Mouse (Mus musculus) liver, adult (tissue): ENCODE measurements around the gene Ube2o.

ENCODE experiments used
- GATA4 ChIP-seq: IDR thresholded peaks from 2 replicates; pipeline ENCODE4 v1.6.1; 2014; ENCODE audit warnings: mild to moderate bottlenecking, low read length; ENCODE audit not compliant: insufficient replicate concordance

The Ube2o gene

DNA sequence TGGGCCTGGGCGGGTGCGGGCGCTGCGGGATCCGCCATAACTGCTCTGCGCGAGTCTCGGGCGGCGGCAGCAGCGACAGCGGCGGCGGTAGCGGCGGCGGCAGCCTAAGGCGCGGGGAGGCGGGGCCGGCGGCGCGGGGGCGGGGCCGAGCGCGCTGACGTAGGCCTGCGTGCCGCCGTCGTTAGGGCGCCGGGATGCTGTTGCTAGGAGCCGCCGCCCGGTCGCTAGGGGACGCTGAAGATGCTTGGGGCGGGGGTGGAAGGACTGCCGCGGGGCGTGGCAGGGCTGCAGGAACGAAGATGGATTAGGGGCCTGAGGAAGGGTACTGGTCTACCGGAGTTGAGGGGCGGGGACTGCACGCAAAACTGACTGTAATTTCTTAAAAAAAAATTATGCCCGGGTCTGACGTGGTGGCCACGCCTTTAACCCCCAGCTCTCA is at the start of gene Ube2o:
Gene Ube2o, minus strand, starts transcription at position 72 of the 439 bp plus-strand sequence.
- TF ChIP-seq GATA4, result no peak

DNA sequence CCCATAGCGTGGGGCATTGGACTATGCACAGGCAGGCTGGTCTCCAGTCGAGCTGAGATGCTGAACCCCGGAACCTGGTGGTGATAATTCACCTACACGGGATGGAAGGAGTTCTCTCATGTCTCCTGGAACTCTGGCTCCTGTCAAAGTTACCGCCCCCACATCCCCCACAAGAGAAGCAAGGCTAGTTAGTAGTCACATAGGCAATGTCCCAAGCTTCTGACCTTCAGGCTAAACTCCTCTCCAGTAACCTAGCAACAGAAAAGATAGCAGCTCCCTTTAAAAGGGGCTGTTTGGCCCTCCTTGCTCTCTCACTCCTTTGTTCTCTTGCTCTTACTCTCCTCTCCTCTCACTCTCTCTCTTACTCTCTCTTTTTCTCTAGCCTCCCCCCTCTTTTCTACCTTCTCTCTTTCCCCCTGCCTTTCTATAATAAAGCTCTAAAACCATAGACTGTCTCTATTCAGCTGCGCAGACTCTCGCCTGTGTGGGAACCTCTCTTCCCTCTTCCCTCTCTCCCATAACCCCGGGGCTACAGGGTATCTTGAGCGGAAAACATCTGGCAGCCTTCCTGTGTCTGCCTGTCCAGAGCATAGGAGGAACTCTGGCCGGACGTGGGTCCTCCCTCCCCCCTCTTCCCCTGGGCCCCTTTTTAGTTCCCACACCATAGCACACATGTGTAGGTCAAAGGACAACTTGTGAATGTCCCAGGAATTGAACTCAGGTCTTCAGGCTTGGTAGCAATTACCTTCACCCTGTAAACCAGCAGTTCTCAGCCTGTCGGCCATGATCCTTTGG is 49.1 kb upstream of the Ube2o start:
- TF ChIP-seq GATA4, result no peak; the same call in 1 of the 2 replicates

DNA sequence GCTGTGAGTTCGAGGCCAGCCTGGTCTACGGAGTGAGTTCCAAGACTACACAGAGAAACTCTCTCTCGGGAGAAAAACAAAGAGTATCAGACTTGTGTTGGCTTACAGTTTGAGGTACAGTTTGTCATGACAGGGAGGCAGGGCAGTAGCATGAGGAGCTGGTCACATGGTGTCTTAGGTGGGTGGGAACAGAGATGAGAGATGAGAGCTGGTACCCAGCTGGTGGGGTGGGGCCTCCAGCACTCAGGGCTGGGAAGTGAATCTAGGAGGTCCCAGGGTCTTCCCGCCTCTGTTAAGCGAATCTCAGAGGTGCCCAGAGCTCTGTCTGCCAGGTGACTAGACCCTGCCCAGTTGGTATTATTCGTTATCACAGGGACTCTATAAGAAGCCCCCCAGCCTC is 48.2 kb upstream of the Ube2o start:
- no peak for TF ChIP-seq GATA4

DNA sequence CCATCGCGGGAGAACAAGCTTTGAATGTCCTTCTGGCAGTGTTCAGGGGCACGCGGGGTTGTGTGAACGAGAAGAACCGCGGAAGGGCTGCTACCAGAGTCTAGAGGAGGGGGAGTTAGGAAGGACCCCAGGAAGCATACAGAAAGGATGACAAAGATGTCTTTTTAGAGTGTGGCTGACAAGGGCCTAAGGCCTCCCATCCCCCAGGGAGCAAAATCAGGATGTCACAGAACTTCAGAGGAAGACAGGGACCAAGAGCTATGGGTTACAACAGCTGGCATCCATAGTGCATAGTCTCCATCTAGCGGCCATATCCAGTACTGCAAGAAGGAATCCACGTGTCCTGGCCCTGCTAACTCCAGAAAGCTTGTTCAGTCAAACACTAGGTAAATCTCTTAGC is 47.5 kb upstream of the Ube2o start:
- TF ChIP-seq GATA4, result no peak

DNA sequence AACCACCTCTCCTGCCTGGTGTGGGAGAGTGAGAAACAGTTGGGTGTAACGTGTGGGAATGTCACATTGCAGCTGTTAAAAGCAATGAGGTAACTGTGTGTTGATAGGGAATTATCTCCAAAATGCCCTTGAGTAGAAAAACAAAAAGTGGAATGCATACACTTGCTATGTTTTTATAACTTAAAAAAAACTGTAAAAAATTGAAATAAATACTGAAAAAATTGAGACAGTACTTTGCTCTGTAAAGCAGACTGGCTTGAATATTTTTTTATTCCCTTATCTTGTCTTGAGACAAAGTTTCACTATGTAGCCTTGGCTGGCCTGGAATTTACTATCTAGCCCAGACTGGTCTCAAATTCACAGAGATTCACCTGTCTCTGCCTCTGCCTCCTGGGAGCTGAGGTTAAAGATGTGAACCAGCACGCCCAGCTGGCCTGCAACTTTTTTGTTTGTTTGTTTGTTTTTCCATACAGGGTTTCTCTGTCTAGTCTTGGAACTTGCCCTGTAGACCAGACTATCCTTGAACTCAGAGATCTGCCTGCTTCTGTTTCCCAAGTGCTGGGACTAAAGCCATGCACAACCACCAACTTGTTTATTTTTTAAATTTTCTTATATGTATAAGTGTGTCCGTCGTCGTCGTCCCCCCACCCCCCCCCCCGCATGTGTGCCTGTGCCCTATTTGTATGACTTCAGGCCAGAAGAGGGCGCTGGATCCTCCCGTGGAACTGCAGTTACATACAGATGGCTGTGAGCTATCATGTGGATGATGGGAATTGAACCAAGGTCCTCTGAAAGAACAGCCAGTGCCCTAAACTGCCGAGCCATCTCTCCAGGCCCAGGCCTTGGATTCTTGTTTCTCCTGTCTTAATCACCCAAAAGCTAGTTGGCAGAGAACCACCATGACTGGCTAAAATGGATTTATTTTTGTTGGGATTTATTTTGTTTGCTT is 46.1 kb upstream of the Ube2o start:
- TF ChIP-seq GATA4, result no peak

DNA sequence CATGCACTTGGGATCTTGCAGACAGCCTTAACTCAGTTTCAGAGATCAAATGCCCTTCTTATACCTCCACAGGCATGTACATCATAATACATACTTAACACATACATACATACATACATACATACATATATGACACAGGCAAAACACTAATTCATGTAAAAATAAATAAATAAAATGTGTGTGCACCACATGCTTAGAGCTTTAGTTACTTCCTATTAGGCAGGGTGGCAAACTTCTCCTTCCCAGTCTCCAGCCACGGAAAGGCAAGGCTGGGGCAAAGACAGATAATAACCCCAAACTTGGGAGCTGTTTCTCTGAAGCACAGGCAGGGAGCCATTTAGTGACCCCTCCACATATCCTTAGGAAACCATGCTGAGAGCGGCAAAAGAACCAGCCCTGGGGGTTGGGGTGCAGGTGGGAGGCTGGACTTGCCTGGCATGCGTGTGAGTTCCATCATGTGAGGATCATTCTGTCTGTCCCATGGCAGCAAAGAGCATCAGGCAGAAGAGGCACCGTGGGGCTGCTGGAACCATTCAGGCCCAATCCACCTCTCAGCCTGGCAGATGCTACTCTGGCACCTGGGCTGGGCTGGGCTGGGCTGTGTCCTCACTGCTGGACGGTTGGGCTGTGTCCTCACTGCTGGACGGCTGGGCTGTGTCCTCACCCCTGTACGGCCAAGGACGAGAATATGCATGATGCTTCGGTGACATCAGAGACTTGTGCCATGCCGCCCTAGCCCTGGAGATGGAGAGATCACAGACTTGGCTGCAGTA is 45.2 kb upstream of the Ube2o start, which contains the start of gene Rhbdf2:
Gene Rhbdf2, minus strand, starts transcription at position 721 of the 773 bp plus-strand sequence.
- no peak for TF ChIP-seq GATA4

DNA sequence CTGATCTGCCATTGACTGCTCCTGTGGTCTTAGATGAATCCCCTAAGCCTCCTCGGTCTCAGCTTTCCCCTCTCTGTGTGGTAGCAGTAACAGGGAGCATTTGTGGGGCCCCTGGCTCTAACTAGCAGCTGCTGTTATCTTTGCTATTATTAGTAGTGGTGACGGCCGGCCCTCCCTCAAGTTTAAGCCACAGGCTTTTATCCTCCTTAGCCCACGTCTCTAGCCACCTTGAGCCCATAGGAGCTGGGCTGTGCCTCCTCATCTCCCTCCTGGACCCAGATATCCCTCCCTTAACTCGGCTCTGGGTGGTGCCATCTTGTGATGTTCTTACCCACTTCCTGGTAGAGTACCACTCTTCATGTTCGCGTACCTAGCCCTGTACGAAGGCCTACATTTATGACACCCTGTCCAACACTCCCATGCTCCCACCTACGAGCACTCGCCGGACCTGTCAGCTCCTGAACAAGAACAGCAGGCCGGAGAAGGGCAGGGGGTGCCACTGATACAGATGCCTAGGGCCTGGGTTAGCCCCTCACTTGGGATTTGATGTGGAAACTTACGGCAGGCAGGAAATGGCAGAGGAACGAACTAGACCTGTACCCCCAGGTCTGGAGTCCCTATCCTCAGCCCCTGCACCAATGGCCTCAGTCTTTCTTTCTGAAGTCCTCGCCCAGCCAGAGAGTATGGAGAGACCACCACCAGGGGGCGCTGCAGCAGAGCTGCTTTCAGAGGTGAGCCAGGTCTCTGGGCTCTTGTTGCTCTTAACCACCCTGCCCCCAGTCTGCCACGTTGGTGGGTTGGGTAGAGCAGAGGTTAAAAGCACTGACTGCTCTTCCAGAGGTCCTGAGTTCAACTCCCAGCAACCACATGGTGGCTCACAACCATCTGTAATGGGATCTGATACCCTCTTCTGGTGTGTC is 44.1 kb upstream of the Ube2o start:
- no peak for TF ChIP-seq GATA4

DNA sequence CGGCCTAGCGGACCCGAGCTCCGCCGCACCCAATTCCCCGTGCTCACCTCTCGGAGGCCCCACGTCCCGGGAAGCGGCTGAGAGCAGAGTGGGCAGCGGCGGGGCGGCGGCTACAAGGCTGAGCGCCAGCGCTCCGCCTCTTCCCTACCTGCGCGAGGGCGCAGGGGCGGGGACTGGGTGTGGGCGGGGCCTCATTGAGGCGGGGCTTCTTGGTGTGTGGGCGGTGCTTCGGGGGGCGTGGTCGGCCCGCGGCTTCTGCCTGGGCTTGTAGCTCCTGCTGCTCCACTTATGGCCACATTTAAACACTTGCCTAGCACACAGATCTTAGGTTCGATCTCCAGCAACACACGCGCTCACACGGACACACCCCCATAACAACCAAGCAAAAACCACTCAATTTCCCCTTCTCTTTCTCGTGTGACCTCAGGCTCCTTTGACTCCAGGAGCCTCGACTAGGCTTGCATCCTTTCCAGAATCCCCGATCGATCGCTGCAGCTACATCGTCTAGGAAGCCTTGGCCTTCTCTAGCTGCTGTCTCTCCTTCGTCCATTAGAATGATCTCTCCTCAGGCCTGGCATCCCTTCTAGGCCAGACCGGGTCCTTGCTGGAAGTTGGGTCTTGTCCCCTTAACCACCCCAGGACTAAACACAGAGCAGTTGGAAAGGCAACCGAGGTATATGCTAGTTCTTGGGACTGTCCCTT is 43.0 kb upstream of the Ube2o start:
- no peak for TF ChIP-seq GATA4

DNA sequence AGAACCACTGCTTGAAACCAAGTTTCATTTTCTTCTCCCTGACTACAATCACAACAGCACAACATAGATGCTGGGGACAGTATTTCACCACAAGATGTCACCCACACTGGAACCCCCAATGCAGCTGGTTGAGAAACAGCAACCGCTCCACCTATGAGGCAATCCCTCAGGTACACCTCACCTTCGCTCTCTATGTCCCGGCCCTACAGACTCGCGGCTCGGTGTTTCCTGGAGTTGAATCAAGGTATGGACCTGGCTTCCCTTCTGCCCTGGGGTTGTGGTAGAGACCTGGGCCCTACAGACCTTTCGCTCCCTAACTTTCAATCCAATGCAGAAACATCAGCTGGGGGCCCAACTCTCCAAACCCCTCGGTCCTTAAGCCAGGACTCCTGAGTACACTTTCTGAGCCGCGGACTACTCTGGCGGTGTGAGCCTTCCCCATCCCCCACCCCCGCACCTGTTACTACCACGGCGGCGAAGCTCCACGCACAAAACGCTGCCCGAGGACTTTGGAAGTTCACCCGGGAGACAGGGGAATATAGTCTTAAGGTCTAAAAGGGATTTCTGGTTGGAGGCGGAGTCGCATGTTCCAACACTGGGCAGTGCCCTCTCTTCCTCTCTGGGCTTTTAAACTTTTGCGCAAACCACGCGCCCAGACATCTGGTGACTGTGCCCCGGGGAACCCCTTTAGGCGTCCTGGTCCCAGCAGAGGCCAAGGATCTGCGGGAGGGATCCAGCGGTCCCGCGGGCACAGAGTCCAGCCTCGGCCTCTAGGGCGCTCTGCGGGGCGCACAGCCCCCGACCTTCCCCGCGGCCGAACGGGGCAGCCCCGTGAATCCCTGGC is 42.3 kb upstream of the Ube2o start:
- TF ChIP-seq GATA4, result no peak

DNA sequence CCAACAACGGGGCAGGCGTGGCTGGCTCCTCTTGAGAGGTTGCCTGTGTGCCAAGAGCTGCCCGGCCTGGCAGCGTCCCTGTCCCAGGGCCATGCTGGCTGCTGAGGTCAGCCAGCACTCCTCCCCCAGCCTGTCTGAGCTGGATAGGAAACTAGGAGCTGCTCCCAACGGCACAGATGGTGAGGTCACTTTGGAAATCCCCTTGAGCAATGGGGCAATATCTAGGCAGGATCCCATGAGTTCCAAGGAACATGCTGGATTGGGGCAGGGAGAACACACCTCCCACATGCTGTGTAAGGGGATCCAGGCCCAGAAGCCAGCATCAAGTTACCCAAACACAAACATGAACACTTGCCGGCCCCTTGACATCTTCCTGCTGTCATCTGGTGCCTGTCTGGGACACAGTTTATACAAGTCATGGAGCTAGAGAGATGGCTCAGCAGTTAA is 40.0 kb upstream of the Ube2o start:
- TF ChIP-seq GATA4, result peak; percentile 61; the same call in 1 of the 2 replicates

DNA sequence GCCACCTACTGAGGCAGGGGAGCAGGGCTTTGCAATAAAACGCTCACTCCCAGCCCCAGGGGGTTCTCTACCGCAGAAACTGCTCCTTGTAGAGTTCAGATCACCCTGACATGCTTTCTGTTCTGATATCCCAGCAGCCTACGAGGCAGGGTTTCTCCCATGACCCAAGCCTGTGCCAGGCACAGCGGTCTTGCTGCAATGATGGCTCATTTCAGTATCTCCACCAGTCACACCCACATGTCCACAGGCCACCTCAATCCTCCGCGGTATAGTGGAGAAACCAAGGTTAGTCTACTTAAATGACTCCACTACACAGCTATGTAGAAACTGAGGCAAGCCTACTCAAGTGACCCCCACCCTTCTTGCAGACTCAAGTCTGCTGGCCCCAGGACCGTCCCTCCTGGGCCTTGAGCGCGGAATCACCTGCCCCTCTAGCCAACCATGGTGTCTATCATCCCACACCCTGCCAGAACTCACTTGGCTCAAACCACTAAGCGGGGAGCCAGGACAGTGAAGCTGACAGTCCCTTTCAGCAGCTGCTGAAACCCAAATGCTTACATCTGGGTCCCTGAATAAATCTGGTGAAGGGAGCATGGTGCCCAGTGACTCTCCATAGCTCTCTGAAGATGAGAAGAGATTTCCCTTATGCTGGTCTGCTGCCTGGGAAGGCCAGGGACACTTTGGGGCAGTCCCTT is 39.5 kb upstream of the Ube2o start:
- TF ChIP-seq GATA4, result no peak

DNA sequence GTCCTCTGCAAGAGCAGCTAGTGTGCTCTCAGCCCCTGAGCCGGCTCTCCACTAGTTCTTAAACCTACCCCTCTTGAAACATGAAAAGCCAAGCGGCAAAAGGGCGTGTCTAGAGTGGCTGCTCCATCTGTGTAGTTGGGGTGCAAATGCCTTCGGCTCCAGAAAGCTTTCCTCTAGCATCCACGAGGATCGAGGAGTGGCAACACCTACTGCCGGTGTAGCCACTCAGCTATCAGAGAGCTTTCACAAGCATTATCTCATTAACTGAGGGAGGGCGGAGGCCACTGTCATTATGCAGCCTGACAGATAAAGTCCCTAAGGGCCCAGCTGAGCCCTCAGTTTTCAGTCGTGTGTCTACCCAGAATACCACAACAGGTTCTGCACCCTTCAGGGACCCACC is 38.8 kb upstream of the Ube2o start:
- TF ChIP-seq GATA4, result no peak

DNA sequence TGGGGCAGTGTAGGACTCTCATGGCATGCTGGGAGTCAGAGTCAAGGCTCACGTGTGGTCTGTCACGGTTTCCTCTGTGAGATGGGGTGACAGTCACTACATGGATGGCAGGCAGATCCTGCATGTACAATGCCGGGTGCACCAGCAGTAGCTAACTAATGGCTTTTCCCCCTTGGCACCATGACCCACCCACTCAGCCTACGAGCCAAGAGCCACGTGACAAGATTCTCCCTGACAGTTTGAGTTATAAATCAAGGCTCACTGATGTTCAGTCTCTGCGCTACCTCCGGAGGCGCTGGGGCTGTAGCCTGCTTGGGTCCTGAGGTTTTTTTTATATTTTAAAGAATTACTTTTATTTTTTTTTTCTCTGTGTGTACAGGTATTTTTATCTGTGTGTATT is 38.3 kb upstream of the Ube2o start:
- TF ChIP-seq GATA4, result no peak
